Mouse (Mus musculus): ENCODE data around the gene Gm12166.

Gene Gm12166

DNA sequence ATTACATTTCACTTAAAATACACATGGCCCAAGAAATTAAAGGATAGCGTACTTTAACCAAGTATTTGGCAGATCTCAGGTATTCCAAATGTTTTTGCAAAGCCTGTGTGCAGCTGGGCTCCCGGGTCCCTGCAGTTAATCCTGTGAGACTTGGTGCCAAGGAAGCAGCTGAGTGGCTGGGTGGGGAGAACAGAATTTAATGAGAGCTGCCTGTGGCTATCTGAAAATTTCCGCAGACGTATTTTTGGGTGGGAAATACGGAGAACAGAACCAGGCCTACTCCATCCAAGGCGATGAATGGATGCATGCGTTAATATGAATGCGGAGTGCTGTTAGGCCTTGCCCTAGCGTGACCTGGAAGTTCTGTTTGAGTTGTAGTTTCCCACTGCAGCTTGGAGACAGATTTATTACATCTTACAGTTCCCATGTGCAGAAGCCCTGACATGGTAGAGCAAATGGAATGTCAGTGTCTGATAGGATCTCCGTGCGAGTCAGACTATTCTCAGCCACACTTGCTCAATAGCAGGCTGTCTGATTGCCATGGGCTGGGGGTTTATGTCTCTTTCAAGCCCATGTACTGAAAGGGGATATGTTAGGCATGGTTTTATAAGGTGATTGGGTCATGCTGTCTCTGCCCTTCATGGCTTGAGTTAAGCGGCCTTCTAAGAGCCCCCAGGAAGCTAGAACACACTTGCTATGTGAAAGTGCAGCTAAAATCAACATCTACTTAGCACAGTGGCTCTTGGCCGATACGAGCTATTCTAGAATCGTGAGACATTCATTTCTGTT, 21.1 kb upstream of the Gm12166 start:
- no peak for DNase-seq (ENCODE audit: low spot score in 2 of 2)

DNA sequence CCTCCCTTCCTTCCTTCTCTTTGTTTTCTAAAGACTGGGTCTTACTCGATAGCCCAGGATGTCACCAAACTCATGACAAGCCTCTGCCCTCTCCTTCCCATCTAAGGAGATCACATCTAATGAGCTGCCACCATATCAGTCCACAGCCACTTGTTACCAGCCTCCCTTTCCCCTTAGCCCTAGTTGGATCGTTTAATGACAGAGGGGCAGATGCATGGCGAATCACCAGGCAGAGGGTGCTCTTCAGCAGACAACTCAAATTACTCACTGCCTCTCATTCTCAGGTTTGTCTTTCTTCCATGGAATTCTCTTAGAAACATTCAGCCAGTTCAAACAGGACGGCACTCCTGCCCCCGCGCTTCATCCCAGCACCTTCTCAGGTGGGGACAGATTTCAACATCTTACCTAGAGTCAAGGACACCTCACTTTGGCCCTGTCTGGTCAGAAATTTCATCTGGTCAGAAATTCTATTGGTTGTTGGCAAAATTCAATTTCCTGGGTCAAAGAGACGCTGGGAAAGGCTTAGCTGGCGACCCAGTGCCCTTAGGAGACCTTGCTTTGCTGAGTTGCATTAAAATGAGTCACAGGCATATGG, 20.4 kb upstream of the Gm12166 start:
- DNase-seq (ENCODE audit: low spot score in 2 of 2): no peak

DNA sequence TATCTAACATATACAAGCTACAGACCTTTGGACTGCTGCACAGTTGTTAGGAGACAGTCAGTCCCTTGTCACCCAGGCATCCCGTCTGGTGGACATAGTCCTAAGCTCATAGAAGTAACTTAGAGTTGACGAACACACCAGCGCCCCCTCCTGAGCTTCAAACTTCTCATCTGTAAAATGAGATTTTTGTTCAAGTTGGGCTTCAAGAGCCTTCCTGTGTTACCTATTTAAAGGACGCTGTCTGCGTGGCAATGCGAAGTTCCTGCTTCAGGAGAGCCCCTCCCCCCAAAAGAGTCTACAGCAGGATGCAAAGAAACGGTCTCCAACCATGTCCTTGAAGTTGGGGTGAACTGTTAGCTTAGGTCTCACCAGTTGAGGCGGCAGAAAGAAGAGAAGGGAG, 18.7 kb upstream of the Gm12166 start:
- DNase-seq (ENCODE audit: low spot score in 2 of 2): no peak

DNA sequence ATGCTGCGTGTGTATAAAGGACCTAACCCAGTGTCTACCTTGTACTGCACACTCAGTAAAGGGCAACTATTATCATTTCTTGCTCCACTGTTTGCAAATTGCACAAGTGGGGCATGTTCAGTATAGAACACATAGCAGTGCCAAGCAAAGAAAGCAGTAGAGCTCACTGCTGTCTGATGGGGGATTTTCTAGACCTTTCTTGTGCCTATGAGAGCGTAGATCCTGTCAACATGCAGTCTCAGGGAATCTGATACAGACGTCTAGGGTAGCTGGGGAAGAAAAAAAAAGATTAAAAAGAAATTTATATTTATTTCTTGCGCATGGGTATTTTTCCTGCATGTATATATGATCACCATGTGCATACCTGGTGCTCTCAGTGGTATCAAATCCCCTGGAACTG, 18.0 kb upstream of the Gm12166 start:
- no peak for DNase-seq (ENCODE audit: low spot score in 2 of 2)

DNA sequence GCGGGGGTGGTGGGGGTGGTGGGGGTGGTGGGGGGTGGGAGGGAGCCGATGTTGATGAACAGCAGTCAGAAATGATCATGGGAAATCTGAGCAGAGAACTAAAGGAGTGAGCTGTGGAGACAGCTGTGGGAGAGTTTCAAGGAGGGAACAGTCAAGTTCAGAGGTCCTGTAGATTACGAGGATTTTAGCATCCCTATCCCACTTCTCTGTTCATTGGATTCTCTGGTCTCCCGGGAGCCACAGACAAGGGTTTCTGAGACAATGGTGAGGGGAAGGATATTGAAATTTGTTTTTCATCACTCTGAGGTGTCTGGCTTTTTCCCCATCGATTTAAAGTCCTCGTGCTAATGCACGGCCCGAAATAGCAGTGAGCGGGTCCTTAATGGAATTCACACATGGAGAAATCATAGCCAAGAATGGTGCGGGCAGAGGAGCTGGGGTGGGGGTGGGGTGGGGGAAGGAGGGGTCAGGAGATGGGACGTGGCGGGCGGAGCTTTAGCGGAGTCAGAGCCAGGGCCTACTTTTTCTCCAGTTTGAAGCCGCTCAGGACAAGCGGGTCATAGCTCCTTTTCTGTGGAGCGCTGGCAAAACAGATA, 17.4 kb upstream of the Gm12166 start:
- DNase-seq (ENCODE audit: low spot score in 2 of 2): no peak

DNA sequence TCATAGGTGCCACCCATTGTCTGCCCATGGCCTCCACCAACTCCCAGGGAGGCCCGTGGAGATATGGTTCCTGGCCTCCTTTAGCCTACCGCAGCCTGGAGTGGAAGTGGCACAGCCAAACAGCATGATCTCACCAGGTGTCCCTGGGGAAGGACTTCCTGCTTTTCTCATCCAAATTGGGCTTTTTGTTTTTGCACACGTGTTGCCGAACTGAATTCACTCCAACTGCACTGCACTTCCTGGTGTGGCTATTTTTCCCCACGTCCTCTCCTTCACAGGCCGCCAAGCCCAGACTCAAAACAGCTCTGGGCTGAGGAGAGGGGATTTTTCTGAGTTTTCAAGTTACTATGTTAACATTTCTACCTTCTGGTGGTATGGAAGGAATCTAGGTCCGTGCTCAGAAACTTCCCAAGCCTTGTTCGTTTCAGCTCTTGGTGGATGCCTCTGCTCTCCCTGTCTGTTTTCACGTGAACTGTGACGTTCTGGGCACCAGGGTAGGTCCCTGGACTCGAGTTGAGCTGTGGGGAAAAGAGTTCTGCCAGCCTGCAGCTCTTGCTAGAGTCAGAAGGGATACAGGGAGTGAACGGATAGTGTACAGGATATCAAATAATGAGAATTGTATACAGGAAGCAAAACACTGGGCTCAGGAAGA, 16.8 kb upstream of the Gm12166 start:
- DNase-seq (ENCODE audit: low spot score in 2 of 2): no peak

DNA sequence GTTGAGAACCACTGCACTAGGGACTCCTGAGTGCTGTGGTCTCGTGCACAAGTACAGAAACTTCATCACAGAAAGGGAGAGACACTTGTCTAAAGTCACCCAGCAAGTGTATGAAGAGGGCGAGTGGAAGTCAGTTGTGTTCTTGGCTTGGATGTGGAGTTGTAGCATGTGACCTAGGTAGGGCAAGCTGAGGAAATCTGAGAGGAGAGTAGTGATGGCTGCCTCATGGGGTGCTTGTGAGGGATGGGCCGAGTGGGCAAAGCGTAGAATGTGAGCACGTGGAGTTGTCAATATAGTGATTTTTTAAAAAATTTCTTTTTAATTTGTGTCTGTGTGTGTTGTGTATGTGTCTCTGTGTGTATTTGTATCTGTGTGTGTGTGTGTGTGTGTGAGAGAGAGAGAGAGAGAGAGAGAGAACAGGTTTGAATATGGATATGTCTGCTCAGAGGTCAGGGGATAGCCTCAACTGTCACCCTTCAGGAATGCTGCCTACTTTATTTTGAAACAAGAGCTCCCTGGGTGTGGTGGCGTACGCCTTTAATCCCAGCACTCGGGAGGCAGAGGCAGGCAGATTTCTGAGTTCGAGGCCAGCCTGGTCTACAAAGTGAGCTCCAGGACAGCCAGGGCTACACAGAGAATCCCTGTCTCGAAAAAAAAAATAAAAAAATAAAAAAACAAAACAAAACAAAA, 15.4 kb upstream of the Gm12166 start:
- DNase-seq (ENCODE audit: low spot score in 2 of 2): no peak

DNA sequence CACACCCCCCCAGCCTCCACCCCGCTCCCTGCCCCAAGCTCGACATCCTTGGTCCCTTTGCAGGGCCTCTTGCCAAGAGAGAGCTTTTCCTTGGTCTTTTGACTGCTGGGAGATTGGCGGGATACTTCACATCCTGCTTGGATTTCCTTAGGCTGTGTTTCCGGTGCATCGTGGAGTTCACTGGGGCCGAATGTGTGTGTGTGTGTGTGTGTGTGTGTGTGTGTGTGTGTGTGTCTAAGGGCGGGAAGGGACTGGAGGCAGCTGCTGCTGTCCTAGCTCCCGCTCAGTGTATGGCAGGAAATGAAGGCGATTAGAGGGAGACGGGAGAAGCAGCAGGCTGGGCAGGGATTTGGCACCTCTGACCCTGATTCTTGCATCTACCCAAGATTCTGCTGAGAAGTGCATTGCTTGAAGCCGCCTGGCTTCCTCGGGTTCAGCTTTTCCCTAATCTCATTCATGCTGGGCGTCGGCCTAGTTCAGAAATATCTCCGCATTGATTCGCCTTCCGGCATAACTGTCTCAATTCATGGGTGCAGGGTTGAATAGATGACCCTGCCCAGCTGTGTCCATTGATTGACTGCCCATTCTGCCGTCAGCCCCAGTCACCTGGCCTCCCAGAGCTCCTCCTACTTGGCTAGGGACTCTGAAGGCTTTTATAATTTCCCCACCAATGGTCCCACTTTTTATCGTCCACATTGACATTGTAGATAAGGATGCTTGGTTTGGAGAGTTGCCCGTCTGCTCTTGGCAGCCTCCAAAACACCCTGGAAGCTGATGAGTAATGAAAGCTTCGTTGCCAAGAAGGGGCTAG, 13.3 kb upstream of the Gm12166 start:
- DNase-seq (ENCODE audit: low spot score in 2 of 2): peak in 1 of 2 experiments; percentile 26

DNA sequence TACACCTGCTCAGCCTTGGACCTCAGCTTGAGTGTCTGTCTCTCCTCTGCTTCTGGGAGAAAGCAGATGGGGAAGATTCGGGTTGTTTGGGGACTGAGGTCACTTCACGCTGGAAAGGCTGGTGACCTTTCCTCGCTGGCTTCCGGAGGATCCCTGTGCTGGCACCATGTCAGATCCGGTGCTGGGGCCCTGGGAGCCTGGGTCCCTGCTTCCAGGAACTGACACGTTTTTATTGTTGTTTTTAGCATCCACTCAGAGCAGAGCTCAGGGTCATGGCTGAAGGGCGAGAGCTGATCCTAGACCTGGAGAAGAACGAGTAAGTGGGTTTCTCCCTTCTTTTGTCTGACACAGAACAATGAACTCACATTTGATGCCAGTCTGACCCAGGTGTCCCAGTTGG, 12.6 kb upstream of the Gm12166 start:
- DNase-seq (ENCODE audit: low spot score in 2 of 2): no peak

DNA sequence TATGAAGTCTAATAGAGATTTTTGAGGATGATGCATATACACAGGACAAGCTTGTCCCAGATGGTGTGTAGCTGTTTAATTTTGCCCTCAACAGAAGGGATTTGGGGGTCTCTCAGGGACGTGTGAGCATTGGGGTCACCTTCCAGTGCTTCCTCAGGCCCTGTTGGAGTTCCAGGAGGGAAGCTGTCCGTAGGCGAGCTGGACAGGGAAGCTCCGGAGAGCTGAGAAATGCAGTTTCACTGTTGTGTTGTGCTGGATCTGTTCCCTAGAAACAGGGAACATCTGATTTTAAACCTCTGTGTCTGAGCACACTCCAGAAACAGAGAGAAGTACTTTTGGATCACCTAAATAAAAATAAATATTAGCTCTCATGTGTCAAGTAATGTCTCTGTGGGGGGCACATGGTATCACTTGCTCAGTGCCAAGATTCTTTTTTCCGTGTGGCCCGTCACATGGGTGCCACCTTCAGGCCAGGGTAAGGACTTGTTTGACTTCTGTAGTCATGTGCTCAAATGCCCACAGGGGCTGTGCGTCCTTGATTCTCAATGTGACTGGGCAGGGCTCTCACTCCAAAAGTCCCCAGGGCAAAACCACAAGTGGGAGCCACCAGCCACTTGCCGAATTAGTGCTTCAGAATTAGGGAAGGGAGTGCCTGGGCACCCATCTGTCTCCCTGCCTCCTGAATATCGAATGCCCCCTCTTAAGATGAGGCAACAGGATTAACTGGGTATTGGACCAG, 11.0 kb upstream of the Gm12166 start:
- no peak for DNase-seq (ENCODE audit: low spot score in 2 of 2)

DNA sequence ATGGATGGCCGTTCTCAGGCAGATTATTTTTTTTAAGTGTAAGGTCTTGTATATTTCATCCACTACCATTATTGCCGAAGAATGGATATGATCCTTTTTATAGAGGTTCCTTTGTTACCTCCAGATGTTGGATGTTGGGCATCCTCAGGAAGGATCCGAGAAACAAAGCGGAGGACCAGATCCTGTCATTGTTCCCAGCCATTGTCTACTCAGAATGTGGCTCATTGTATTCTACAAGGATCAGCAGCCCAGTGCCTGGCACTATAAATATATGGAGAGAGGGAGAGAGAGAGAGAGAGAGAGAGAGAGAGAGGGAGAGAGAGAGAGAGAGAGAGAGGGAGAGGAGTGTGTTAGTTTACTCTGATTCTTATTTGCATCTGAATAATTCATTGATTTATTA, 10.4 kb upstream of the Gm12166 start:
- DNase-seq (ENCODE audit: low spot score in 2 of 2): no peak

DNA sequence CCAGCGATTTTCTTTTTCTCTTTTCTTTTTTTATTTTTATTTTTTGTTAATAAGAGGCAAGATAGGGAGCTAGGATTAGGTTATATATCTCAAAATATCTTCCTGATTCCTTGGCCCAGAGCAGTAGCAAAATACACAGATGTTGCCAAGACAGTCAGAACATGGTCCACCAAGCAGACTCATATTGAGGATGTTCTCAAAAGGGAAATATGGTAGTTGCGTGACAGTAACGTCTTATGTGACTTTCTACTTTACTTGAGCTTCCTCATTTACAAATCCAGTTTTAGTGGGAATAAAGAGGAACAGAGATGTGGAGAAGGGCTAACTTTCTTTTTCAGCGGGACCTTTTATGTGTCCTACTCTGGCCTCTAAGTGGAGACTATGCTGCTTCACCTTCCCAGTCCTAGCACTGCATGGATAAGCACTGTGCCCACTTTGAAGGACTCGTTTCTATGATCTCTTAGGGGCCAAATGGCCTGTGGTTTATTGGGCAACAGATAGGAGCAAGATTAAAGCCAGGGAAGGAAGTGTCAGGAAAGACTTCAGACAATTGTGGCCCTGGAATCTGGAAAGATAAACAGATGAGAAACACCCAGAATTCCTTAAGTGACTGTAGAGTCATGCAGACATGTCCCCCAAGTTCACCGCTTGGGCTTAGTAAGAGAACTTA, 9.8 kb upstream of the Gm12166 start:
- no peak for DNase-seq (ENCODE audit: low spot score in 2 of 2)

DNA sequence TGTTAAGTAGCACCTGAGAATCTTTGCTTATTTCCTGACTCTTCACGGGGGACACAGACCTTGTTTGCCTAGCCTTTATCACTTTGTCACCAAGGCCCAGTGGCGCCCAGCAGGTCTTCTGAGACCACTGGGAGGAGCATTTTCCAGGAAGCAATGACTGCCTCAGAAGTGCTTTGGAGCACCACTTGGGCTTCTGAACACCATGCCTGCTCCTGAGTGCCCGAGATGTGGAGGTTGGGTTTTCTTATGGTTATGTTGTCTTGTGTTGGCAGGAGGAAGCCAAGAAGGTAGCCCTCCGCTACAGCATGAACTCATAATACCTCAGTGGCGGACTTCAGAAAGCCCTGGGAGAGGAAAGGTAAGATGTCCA, 8.5 kb upstream of the Gm12166 start:
- no peak for DNase-seq (ENCODE audit: low spot score in 2 of 2)

DNA sequence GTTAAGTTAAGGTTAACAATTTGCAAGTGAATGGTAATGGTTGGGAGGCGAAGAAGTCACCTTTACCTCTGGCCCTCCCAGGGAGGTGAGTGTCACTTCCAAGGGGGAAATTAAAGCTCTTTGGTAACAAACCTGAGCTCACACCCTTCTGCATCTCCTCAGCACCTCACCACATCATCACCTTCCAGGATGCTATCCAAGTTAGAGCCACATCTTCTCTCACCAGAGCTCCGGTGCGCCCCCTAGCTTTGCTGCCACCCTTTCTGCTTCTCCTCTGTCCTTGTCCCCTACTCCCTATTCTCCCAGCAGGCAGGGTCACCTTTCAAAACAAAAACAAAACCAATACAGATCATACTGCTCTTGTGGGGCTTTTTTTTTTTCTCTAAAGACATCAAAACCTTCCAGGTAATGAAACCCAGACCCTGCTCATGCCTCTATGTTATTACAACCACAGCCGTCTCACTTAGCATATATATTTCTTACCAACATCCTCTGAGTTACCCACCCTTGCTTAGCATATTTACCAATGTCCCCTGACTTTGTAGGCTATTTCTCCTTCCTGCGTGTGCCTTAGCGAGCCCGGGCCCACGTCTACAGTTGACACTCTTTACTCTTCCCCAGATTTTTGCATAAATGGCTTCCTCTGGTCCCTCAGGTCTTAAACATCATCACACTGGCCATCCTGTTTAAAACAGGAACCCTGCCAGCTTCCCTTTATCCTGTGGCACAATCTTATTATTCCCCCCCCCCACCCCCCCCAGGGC, 7.9 kb upstream of the Gm12166 start:
- no peak for DNase-seq (ENCODE audit: low spot score in 2 of 2)

DNA sequence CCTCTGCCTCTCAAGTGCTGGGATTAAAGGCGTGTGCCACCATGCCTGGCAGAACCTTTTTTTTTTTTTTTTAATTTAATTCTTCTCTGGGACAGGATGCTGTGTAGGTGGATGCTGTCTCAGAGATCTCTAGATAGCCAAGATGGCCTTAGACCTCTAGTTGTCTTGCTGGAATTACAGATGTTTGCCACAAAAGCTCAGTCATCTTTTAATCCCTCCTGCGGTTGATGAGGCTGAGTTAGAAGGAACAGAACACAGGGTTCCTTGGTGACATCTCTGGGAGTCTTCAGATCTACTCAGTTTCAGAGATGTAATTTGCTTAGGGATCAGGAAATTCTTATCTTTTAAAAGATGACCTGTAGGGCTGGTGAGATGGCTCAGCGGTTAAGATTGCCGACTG, 6.8 kb upstream of the Gm12166 start:
- no peak for DNase-seq (ENCODE audit: low spot score in 2 of 2)

DNA sequence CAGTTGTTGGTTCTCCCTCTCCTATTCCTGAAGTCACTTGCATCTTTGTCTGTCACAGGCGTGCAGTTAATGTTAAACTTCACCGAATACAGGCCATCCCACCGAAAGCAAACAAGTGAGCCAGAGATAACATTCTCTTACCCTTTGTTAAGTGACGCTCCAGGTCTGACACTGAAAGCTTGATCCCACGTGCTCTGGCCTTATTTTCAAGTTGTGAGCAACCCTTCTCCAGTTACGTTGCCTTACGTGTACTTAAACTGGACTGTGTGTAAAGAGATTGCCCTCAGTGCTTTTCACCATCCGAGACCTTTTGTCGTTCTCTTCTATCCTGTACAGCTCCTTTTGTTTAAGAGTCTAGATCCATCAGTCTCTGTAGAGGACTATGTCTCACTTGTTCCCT, 5.9 kb upstream of the Gm12166 start:
- no peak for DNase-seq (ENCODE audit: low spot score in 2 of 2)

DNA sequence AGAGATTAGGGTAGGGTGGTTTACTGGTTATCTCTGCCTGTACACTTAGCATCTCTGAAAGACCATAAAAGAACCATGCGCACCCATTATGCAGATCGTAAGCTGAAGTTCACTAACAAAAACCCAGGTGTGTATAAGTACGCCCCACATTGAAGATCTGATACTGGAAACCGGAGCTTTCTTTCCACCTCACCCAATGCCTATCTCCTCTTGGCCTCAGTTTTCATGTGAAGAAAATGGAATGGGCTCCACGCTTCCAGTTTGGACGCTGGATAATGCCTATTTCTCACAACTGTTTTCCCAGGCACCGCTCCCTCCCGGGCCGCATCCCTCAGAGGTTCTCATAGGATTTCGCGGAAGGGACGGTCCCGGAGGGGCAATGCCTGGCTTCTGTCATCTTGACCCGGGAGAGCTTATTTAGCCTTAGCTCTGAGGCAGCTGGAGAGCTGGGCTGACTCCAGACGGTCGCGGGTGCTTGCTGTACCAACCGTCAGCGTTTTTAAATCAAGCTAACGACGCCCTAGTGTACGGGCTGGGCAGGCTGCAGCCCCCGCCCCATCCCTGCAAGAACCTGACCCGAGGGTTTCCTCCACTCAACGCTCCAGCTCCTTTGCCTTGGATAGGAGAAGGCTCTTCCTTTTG, 4.8 kb upstream of the Gm12166 start:
- DNase-seq (ENCODE audit: low spot score in 2 of 2): peak in 1 of 2 experiments; percentile 28

DNA sequence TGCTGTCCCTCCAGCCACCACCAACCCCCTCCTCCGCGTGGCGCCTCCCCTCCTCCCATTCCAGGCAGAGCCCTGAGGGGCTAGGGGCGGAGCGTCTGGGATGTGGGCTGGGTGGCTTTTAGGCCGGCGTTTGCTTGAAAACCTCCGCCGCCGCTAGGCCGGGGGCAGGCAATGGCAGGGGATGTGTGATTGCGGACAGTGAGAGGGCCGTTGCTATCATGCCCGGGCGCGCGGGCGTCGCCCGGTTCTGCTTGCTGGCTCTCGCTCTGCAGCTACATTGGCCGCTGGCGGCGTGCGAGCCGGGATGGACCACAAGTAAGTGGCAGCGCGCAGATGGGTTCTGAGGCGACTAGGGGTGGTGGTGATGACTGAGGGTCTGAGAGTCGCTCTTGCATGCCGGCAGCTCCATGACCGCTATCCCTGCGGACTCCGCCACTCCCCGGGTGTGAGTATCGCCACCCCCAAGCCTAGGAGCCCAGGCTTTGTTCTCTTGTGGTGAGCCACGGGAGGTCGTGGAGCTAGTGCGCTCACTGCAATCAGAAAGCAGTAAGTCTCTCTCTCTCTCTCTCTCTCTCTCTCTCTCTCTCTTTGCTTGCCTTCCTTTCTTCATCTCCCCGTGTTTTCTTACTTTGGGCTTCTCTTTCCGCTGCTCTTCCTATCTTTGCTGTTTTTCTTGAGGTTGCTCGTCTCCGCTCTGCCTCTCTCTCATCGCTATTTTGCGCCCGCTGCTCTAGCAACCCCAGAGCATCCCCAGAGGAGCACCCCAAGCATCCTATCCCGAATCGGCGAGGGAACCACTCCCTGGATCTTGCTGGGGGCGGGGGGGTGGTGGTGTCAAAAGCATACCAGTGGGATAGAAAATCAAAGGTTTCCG, 4.0 kb upstream of the Gm12166 start, which contains the start of gene Adam19:
Gene Adam19 (plus strand): TSS at position 97 of the 874 bp plus-strand sequence.
- peak; percentile 49 to 77 for DNase-seq (ENCODE audit: low spot score in 2 of 2)
